Mouse (Mus musculus) liver, embryonic 13.5 days (tissue): Measurements from ENCODE around the gene Psph. TPM values are rescaled to one million over a fixed set of nuclear protein-coding genes. Genes with fewer than 3 reads are reported as not detected.

Experiments used
- ATAC-seq: fragments of 200-750 bp; cut with Nextera tagmentation; 2 replicates; pipeline ENCODE4 v1.8.0; 2017; ENCODE audit warnings: low read depth, mild to moderate bottlenecking, moderate number of reproducible peaks, moderate library complexity
- DNase-seq: peaks from one replicate; pipeline ENCODE4 v3.0.0; 2022
- H3K27ac ChIP-seq: fragments of 300-500 bp; sonication (generic); 2 replicates; pipeline ENCODE4 v1.5.1; 2015; ENCODE audit warnings: moderate library complexity, mild to moderate bottlenecking, inconsistent platforms
- H3K27me3 ChIP-seq: fragments of 300-500 bp; sonication (generic); 2 replicates; pipeline ENCODE4 v1.6.1; 2015; ENCODE audit warnings: mild to moderate bottlenecking, inconsistent platforms
- H3K36me3 ChIP-seq: fragments of 300-500 bp; sonication (generic); 2 replicates; pipeline ENCODE4 v1.6.1; 2015; ENCODE audit warnings: mild to moderate bottlenecking, inconsistent platforms
- H3K4me1 ChIP-seq: fragments of 300-500 bp; sonication (generic); replicated peaks from 2 replicates; pipeline ENCODE4 v1.6.1; 2015; ENCODE audit warnings: inconsistent platforms
- H3K4me2 ChIP-seq: fragments of 300-500 bp; sonication (generic); 2 replicates; pipeline ENCODE4 v1.6.1; 2015; ENCODE audit warnings: inconsistent platforms, mild to moderate bottlenecking, moderate library complexity
- H3K4me3 ChIP-seq: fragments of 300-500 bp; sonication (generic); replicated peaks from 2 replicates; pipeline ENCODE4 v1.5.1; 2015; ENCODE audit warnings: mild to moderate bottlenecking, inconsistent platforms
- H3K9ac ChIP-seq: fragments of 300-500 bp; sonication (generic); 2 replicates; pipeline ENCODE4 v1.6.1; 2015; ENCODE audit warnings: mild to moderate bottlenecking, inconsistent platforms
- H3K9me3 ChIP-seq: fragments of 300-500 bp; sonication (generic); replicated peaks from 2 replicates; pipeline ENCODE4 v1.6.1; 2016; ENCODE audit warnings: inconsistent platforms
- WGBS: fragments of 180-500 bp; shearing (Covaris S2); methylation state at CpG from one replicate; pipeline ENCODE4 v1.1.7; 2015; ENCODE audit not compliant: insufficient replicate concordance; 5-methylcytosine and 5-hydroxymethylcytosine counted together
- polyA plus RNA-seq: library from polyadenylated mRNA; unstranded; fragments of >200 nt; fragmentation: Nextera tagmentation; extraction: Ambion mirVana; gene quantifications from 2 replicates; pipeline ENCODE4 v1.2.1, GENCODE M21; 2015

Gene Psph
- polyA plus RNA-seq, 1 experiment from 2014 or later: 82.6 TPM

DNA sequence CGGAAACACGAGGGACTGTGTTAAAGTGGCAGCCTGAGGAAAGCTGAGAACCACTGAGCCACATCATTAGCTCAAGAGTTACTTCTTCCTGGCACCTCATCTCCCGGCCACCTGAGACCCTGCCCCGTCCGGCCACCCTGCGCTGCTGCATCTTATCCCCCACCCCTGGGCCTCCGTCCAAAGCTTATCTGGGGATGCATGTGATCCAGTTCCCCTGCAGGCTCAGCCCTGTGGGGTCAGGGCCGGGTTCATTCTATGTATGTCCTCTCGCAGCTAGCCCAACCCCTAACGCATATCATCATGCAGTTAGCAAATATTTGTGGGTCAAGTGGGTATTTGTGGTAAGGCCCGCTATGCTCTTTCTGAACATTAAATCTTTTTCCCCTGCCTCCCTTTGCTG is 58.0 kb downstream of the Psph start:
- H3K4me1 ChIP-seq: peaks cover 63% of the 10 kb centered on the region
- 17% methylated on average over 11 of the region's 11 CpGs for WGBS
- H3K4me2 ChIP-seq: peak overlapping the region; percentile 54
- H3K27ac ChIP-seq: peak overlapping the region; percentile 80
- peak overlapping the region; percentile 12; the same call in 1 of the 2 replicates for H3K4me3 ChIP-seq
- DNase-seq (peak; percentile 47), ATAC-seq (peak; percentile 54)
- H3K36me3 ChIP-seq: no peaks in the 10 kb centered on the region
- H3K9me3 ChIP-seq: no peaks in the 10 kb centered on the region
- peak overlapping the region; percentile 48 for H3K9ac ChIP-seq
- no peaks in the 10 kb centered on the region for H3K27me3 ChIP-seq

GRCm38 (mm10) chr5:129726784-129727183 is 60.5 kb downstream of the Psph start:
- 71% methylated on average over 3 of the region's 3 CpGs for WGBS
- no peak for ATAC-seq
- no peak for DNase-seq
- Histone ChIP-seq H3K36me3 (no peaks in the 10 kb centered on the region), H3K4me3 (peak overlapping the region; percentile 92), H3K4me2 (peak overlapping the region; percentile 75), H3K4me1 (peaks cover 74% of the 10 kb centered on the region), H3K27me3 (no peaks in the 10 kb centered on the region), H3K9ac (peak overlapping the region; percentile 96; the same call in 1 of the 2 replicates), H3K9me3 (no peaks in the 10 kb centered on the region), H3K27ac (peak overlapping the region; percentile 96)

DNA sequence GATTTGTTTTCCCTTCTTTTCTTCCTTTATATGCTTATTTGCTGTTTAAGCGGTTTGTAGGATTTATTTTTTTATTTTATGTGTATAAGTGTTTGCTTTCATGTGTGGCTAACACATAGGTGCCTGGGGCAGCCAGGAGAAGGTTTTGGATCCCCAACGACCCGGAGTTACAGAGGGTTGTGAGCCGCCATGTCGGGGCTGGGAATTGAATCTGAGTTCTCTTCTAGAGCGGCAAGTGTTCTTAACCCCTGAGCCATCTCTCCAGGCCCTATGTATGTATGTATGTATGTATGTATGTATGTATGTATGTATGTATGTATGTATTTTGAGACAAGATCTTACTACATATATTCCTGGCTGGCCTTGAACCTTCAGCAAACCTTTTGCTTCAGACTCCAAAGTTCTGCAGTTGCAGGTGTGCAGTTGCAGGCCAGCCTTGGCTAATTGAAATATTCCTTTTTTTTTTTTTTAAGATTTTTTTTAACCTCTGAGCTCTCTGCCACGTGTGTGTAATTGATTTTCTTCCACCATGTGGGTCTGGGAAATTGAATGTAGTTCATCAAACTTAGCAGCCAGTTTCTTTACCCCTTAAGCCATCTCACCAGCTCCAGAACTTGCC is 61.4 kb downstream of the Psph start:
- Histone ChIP-seq H3K36me3 (no peaks in the 10 kb centered on the region), H3K4me2 (peak overlapping the region; percentile 75), H3K9me3 (no peaks in the 10 kb centered on the region), H3K4me3 (peak overlapping the region; percentile 92), H3K4me1 (peaks cover 68% of the 10 kb centered on the region), H3K9ac (peak overlapping the region; percentile 96), H3K27me3 (no peaks in the 10 kb centered on the region), H3K27ac (peak overlapping the region; percentile 96)
- DNase-seq (no peak), ATAC-seq (no peak)
- WGBS: 19% methylated on average over 7 of the region's 7 CpGs

DNA sequence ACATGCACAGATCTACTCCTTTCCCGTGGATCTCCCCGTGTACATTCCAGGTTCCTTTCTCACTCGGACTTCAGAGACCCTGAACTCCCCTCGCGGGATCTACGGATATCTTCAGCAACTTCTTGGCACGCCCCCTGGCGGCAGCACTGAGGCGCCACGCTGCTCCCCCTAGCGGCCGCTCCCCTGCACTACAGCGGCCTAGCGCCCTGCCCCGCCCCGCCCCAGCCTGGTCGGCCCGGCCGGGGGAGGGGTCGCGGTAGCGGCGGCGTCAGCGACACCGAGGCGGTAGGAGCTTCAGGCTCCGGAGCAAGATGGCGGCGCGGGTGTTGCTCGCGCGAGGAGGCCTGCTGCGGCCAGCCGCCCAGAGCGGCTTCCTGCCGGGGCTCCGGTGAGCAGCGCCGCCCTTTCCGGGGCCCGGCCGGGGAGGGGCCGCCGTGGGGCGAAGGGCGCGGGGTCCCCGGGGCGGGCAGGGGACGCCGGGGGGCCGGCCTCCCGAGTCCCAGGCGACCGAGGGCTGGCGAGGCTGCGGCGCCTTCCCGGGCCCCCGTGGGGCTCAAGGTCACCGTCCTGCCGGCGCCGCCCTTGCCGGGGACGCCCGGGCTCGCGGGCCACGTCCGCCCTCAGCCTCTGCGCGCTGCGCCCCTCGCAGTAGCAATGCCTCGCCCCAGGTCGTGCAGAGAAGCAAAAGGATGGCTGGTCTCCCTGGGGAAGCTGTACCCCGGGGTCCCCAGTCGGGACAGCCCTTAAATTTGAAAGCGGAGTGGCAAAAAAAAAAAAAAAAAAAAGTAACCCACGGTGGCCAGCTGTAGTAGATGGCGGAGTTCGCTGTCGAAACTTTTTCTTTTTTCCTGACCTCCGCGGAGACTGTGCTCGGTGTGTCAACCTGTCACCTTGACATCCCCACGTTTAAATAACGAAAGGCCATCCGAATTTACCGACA is 62.1 kb downstream of the Psph start, which contains the start of gene Nipsnap2:
TSS of gene Nipsnap2 (plus strand) at position 230 of the 940 bp plus-strand sequence.
- Histone ChIP-seq H3K4me3 (peak within 1 kb of the TSS; percentile 92), H3K27me3 (no peaks in the 10 kb centered on the region), H3K27ac (peak within 1 kb of the TSS; percentile 96), H3K36me3 (peaks cover 1% of the 10 kb centered on the region; the same call in 1 of the 2 replicates), H3K4me2 (peak within 1 kb of the TSS; percentile 75), H3K9ac (peak within 1 kb of the TSS; percentile 96), H3K4me1 (peaks cover 60% of the 10 kb centered on the region), H3K9me3 (no peaks in the 10 kb centered on the region)
- ATAC-seq (peak; percentile 81), DNase-seq (peak; percentile 81)
- WGBS: under 1% methylated on average over 88 of the region's 93 CpGs

DNA sequence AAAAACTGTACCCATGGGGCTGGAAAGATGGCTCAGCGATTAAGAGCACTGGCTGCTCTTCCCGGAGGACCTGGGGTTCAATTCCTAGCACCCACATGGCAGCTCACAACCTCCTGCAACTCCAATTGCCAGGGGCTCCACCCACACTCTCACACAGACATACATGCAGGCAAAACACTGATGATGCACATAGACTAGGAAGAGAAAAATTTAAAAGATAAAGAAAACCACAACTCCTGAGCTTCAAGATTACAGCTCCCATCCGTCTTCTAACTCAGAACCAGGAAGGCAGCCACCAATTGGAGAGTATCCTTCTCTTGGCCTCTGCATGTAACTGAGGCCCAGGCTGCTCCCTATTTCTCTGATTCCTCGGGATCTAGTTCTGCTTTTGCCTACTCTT is 63.0 kb downstream of the Psph start:
- Histone ChIP-seq H3K27me3 (no peaks in the 10 kb centered on the region), H3K4me2 (peak overlapping the region; percentile 75), H3K9ac (peak overlapping the region; percentile 96), H3K27ac (peak overlapping the region; percentile 96), H3K9me3 (no peaks in the 10 kb centered on the region), H3K36me3 (peaks cover 10% of the 10 kb centered on the region), H3K4me1 (peaks cover 52% of the 10 kb centered on the region), H3K4me3 (peak overlapping the region; percentile 92)
- 22% methylated on average over 4 of the region's 4 CpGs for WGBS
- ATAC-seq: peak; percentile 55
- DNase-seq: no peak

GRCm38 (mm10) chr5:129720176-129720575 is 67.1 kb downstream of the Psph start:
- DNase-seq (no peak), ATAC-seq (no peak)
- no peak overlapping the region for H3K9ac ChIP-seq
- H3K27me3 ChIP-seq: no peaks in the 10 kb centered on the region
- H3K4me3 ChIP-seq: no peak overlapping the region
- 80% methylated on average over 3 of the region's 3 CpGs for WGBS
- no peak overlapping the region for H3K4me2 ChIP-seq
- no peaks in the 10 kb centered on the region for H3K9me3 ChIP-seq
- peaks cover 31% of the 10 kb centered on the region for H3K4me1 ChIP-seq
- H3K27ac ChIP-seq: no peak overlapping the region
- H3K36me3 ChIP-seq: peaks cover 37% of the 10 kb centered on the region

DNA sequence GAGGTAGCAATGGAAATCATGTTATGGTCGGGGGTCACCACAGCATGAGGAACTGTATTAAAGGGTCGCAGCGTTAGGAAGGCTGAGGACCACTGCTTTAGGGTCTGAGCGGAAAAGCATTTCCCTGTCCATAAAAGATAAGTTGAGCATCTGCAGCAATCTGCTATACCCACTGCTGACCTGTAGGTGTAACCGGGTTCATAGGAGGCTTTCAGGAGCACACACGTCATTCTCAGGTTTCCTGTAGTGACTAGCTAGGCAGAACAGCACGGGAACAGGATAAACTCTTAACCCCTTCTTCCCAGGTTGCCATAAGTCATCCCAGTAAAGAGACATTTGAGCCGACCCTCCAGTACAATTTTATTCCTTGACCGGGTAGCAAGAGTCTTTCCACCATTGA is 70.2 kb downstream of the Psph start:
- no peaks in the 10 kb centered on the region for H3K9me3 ChIP-seq
- ATAC-seq: no peak
- DNase-seq: no peak
- H3K27me3 ChIP-seq: no peaks in the 10 kb centered on the region
- peak overlapping the region; percentile 88; the same call in 1 of the 2 replicates for H3K4me2 ChIP-seq
- H3K4me3 ChIP-seq: peak overlapping the region; percentile 86; the same call in 1 of the 2 replicates
- no peak overlapping the region for H3K27ac ChIP-seq
- peaks cover 37% of the 10 kb centered on the region for H3K36me3 ChIP-seq
- peaks cover 22% of the 10 kb centered on the region for H3K4me1 ChIP-seq
- 68% methylated on average over 9 of the region's 9 CpGs for WGBS
- no peak overlapping the region for H3K9ac ChIP-seq

Other genes with a start within 250 kb of the Psph start
- 0.25 and 0.30 TPM in 2 replicates for gene Mmp17, start 203.3 kb downstream of the Psph start, polyA plus RNA-seq
- 0.73 and 0.94 TPM in 2 replicates for gene Zfp11, start 117.3 kb downstream of the Psph start, polyA plus RNA-seq
- not detected in 2 replicates for gene Sept14, start 78.9 kb downstream of the Psph start, polyA plus RNA-seq
- gene Mrps17, start 72.0 kb downstream of the Psph start, polyA plus RNA-seq: 131 and 133 TPM in 2 replicates
- gene Nipsnap2, start 62.4 kb downstream of the Psph start, polyA plus RNA-seq: 28.4 and 29.7 TPM in 2 replicates
- gene Sumf2, start 59.5 kb upstream of the Psph start, polyA plus RNA-seq: 24.9 and 35.0 TPM in 2 replicates
- 596 and 645 TPM in 2 replicates for gene Chchd2, start 100.0 kb upstream of the Psph start, polyA plus RNA-seq
- gene Zbed5, start 108.3 kb upstream of the Psph start, polyA plus RNA-seq: 1.00 and 1.1 TPM in 2 replicates
- 0.18 and 0.22 TPM in 2 replicates for gene Phkg1, start 111.1 kb upstream of the Psph start, polyA plus RNA-seq
- 0.31 and 1.0 TPM in 2 replicates for gene Nupr1l, start 121.1 kb upstream of the Psph start, polyA plus RNA-seq
- 22.9 and 29.4 TPM in 2 replicates for gene Vkorc1l1, start 154.5 kb upstream of the Psph start, polyA plus RNA-seq
- 42.0 and 47.9 TPM in 2 replicates for gene Gusb, start 215.6 kb upstream of the Psph start, polyA plus RNA-seq
- 37.8 and 45.2 TPM in 2 replicates for gene Asl, start 241.8 kb upstream of the Psph start, polyA plus RNA-seq
- gene Crcp, start 241.8 kb upstream of the Psph start, polyA plus RNA-seq: 31.6 and 34.4 TPM in 2 replicates